Mouse (Mus musculus) lung, postnatal 0 days (tissue): ENCODE data around the gene Patz1. TPM values are rescaled to one million over a fixed set of nuclear protein-coding genes. Genes with fewer than 3 reads are reported as not detected.

Experiments
- ATAC-seq: fragments of 200-750 bp; cut with Nextera tagmentation; 2 replicates; pipeline ENCODE4 v1.8.0; 2017; ENCODE audit warnings: moderate library complexity
- DNase-seq: peaks from one replicate; pipeline ENCODE4 v3.0.0-alpha.2; 2016; ENCODE audit warnings: low spot score
- H3K27ac ChIP-seq: fragments of 300-500 bp; sonication (generic); 2 replicates; pipeline ENCODE4 v1.5.1; 2014; ENCODE audit warnings: antibody characterized with exemption, mild to moderate bottlenecking, low read length, mixed read lengths
- H3K27me3 ChIP-seq: fragments of 300-500 bp; sonication (generic); replicated peaks from 2 replicates; pipeline ENCODE4 v1.6.1; 2014; ENCODE audit warnings: low read length, mixed read lengths; ENCODE audit not compliant: insufficient read depth
- H3K36me3 ChIP-seq: fragments of 300-500 bp; sonication (generic); 2 replicates; pipeline ENCODE4 v1.6.1; 2014; ENCODE audit warnings: low read length, mixed read lengths; ENCODE audit not compliant: insufficient read depth
- H3K4me1 ChIP-seq: fragments of 300-500 bp; sonication (generic); 2 replicates; pipeline ENCODE4 v1.6.1; 2014; ENCODE audit warnings: antibody characterized with exemption, low read depth, low read length, mixed read lengths; ENCODE audit not compliant: insufficient read depth
- H3K4me2 ChIP-seq: fragments of 300-500 bp; sonication (generic); replicated peaks from 2 replicates; pipeline ENCODE4 v1.6.1; 2014; ENCODE audit warnings: low read depth, mild to moderate bottlenecking, low read length, moderate library complexity, mixed read lengths
- H3K4me3 ChIP-seq: fragments of 300-500 bp; sonication (generic); 2 replicates; pipeline ENCODE4 v1.5.1; 2014; ENCODE audit warnings: low read depth, low read length
- H3K9ac ChIP-seq: fragments of 300-500 bp; sonication (generic); replicated peaks from 2 replicates; pipeline ENCODE4 v1.6.1; 2014; ENCODE audit warnings: low read depth, mild to moderate bottlenecking
- H3K9me3 ChIP-seq: fragments of 300-500 bp; sonication (generic); 2 replicates; pipeline ENCODE4 v1.6.1; 2016; ENCODE audit warnings: low read length, mixed read lengths
- CTCF ChIP-seq: IDR thresholded peaks from 2 replicates; pipeline ENCODE4 v1.5.1; 2016; ENCODE audit warnings: antibody characterized with exemption, mild to moderate bottlenecking
- EP300 ChIP-seq: IDR thresholded peaks from 2 replicates; pipeline ENCODE4 v1.6.1; 2016; ENCODE audit warnings: antibody characterized with exemption, mild to moderate bottlenecking, control low read depth
- WGBS: fragments of 180-500 bp; shearing (Covaris S2); extraction: QIAGEN DNeasy Blood & Tissue Kit; methylation state at CpG from one replicate; pipeline ENCODE4 v1.1.7; 2014; 5-methylcytosine and 5-hydroxymethylcytosine counted together
- polyA plus RNA-seq: library from polyadenylated mRNA; unstranded; fragments of >200 nt; fragmentation: Nextera tagmentation; extraction: Ambion mirVana; gene quantifications from 2 replicates; pipeline ENCODE4 v1.2.1, GENCODE M21; 2015

Gene Patz1
- polyA plus RNA-seq, 1 experiment from 2014 or later: 23.2 TPM

DNA sequence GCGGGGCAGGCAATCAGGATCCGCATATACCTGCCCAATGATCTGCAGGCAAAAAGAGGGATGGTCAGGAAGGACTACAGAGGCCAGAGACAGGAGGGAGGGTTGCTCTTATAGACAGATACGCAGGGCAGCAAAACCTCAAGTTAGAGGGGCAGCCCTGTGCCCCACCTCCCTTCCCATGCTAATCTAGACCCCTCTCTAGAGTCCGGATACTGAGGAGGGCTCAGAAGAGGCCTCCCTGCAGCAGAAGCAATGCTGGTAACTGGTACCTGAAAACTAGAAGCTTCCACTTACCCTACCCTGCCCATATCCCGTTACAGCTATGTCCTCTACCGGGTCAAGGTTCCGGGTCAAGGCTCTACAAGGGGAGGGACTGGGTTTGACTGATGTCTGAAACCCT lies 57.7 kb downstream of the Patz1 start:
- no peak for DNase-seq
- H3K4me2 ChIP-seq: no peak overlapping the region
- no peaks in the 10 kb centered on the region for H3K27me3 ChIP-seq
- no peak overlapping the region for H3K4me3 ChIP-seq
- 95% methylated on average over 7 of the region's 7 CpGs for WGBS
- no peak for TF ChIP-seq EP300
- no peak for TF ChIP-seq CTCF
- H3K9me3 ChIP-seq: no peaks in the 10 kb centered on the region
- ATAC-seq: no peak
- H3K9ac ChIP-seq: no peak overlapping the region
- peaks cover 10% of the 10 kb centered on the region; the same call in 1 of the 2 replicates for H3K36me3 ChIP-seq
- no peak overlapping the region for H3K27ac ChIP-seq
- H3K4me1 ChIP-seq: peaks cover 13% of the 10 kb centered on the region

DNA sequence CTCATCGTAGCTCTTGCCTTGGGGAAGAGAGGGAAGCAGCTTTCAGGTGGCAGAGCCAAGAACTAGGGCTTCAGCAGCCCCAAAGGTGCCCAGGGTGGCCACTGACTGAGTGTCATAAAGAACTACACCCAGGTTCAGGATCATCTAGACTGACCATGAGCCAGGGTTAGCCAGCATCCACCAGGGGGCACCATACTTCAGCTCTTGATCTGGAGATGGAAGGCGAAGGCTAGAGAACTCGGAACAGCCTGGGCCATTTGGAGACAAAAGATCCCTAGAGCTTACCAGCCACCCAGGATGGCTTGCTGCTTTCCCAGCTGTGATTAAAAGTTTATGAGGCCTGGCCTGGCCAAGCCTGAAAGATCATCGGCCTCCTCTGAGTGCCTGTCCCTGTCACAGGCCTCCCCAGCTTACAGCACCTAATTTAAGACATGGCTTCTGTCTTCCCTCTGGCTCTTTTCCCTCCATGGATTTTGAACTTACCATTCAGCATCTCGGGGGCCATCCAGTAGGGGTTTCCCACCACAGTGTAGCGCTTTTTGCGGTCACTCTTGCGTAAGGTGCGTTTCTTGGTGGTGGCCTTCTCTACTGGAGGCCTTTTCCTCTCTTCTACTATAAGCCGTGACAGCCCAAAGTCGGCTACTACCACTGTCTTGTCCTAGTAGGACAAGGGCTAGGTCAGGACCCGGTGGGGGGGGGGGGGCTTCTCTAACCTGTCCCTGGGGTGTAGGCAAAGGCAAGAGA lies 58.6 kb downstream of the Patz1 start:
- Histone ChIP-seq H3K9ac (no peak overlapping the region), H3K36me3 (peaks cover 17% of the 10 kb centered on the region), H3K4me1 (peaks cover 13% of the 10 kb centered on the region), H3K27me3 (no peaks in the 10 kb centered on the region), H3K27ac (0 out of 2 replicates have a peak overlapping the region, but pooled peaks have one; percentile 51), H3K9me3 (no peaks in the 10 kb centered on the region), H3K4me2 (no peak overlapping the region), H3K4me3 (no peak overlapping the region)
- ATAC-seq (peak; percentile 79), DNase-seq (peak; percentile 92)
- no peak for TF ChIP-seq EP300
- peak; percentile 90 for TF ChIP-seq CTCF
- 60% methylated on average over 12 of the region's 12 CpGs for WGBS

DNA sequence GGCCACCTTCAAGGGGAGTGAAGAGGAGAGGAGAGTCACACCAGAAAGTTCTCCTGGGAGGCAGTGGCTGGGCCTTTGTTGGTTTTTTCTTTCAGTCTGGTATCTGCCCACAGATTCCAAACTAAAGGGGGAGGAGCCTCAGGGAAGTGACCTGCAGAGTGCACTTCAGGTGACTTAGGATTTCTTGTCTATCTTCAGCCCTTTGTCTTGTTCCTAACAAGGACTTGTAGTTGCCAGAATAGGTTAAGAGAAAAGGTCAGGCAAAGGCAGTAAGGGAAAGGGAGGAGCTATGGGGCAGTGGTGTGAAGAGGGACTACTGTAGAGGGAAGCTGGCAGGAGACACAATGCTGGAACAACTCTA lies 59.1 kb downstream of the Patz1 start:
- no peaks in the 10 kb centered on the region for H3K9me3 ChIP-seq
- peaks cover 13% of the 10 kb centered on the region for H3K4me1 ChIP-seq
- no peak overlapping the region for H3K4me2 ChIP-seq
- peaks cover 18% of the 10 kb centered on the region for H3K36me3 ChIP-seq
- no peak overlapping the region for H3K4me3 ChIP-seq
- H3K27me3 ChIP-seq: no peaks in the 10 kb centered on the region
- no peak for DNase-seq
- TF ChIP-seq EP300: no peak
- TF ChIP-seq CTCF: no peak
- no peak overlapping the region for H3K9ac ChIP-seq
- no peak for ATAC-seq
- 0 out of 2 replicates have a peak overlapping the region, but pooled peaks have one; percentile 51 for H3K27ac ChIP-seq

DNA sequence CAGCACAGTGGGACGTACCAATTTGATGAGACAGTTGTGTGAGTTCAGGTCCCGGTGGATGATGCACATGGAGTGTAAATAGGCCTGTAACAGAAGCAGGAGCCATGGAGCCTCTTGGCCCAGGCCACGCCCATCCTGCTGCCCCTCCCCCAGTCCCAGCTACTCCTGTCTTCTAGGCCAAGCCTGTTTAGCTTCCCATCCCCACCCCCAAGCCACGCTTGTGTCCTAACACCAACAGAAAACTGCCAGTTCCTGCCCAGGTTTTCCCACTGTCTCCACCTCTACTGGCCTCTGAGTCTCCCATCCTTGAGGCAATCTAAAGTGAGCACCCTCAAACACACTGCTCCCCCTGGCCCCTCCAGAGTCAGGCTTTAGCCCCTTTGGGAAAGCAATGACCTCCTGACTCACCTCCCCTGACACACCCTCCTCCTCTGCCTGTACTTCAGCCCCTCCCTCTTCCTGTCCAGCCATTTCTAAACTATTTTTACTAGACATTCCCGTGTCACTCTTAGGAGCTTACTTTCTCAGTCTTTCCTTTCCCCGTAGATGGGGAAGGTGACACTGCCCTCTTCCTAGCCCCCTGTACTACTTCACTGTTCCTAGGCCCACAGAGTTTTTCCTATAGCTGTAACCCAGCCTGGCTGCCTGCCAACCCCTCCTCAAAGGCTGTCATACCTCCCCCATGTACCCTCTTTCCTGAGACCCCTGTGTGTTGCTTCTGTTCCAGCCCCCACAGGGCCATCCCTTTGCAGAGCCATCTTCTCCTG lies 60.1 kb downstream of the Patz1 start:
- ATAC-seq: peak; percentile 52
- H3K4me1 ChIP-seq: peaks cover 13% of the 10 kb centered on the region
- DNase-seq: peak; percentile 53
- TF ChIP-seq CTCF (no peak), EP300 (no peak)
- peaks cover 23% of the 10 kb centered on the region for H3K36me3 ChIP-seq
- 0 out of 2 replicates have a peak overlapping the region, but pooled peaks have one; percentile 16 for H3K9ac ChIP-seq
- no peak overlapping the region for H3K4me3 ChIP-seq
- H3K27ac ChIP-seq: peak overlapping the region; percentile 59
- no peaks in the 10 kb centered on the region for H3K27me3 ChIP-seq
- WGBS: 24% methylated on average over 6 of the region's 6 CpGs
- no peaks in the 10 kb centered on the region for H3K9me3 ChIP-seq
- no peak overlapping the region for H3K4me2 ChIP-seq

DNA sequence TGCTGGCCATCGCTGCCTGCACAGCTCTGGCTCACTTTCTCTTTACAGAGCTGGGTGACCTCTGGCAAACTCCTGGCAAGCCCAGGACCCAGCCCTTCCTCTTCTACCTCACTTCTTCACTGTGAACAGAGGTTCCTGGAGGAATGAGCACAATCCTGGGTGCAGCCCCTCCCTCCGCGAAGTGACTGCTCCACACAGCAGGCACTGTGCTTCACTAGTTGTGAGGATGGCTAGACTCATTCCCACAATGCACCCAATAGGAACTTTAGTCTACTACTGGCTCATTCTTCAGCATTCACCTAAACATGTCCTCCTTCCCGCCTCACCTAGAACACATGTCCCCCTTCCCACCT lies 60.6 kb downstream of the Patz1 start:
- no peaks in the 10 kb centered on the region for H3K9me3 ChIP-seq
- 0 out of 2 replicates have a peak, but pooled peaks have one; percentile 2 for ATAC-seq
- no peak overlapping the region for H3K9ac ChIP-seq
- WGBS: 76% methylated on average over 4 of the region's 4 CpGs
- H3K36me3 ChIP-seq: peaks cover 27% of the 10 kb centered on the region
- H3K27ac ChIP-seq: peak overlapping the region; percentile 59; the same call in 1 of the 2 replicates
- H3K4me2 ChIP-seq: no peak overlapping the region
- no peaks in the 10 kb centered on the region for H3K27me3 ChIP-seq
- DNase-seq: no peak
- TF ChIP-seq CTCF (no peak), EP300 (no peak)
- H3K4me3 ChIP-seq: no peak overlapping the region
- peaks cover 13% of the 10 kb centered on the region for H3K4me1 ChIP-seq

DNA sequence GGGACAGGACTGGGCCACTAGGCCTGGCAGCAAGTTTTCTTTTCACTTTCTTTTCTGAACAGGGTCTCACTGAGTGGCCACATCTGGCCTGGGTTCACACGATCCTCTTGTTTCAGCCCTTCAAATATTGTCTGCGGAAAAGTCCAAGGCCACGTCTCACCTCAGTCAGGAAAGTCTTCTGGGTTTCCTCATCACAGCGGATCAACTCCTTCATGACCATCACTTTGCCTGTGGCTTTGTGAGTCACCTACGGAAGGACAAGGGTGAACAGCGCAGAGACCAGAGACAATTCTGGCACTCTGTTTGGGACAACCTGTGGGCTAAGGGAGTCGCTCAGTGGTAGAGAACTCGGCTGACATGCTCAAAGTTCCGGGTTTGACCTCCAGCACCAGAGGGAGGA lies 63.5 kb downstream of the Patz1 start:
- Histone ChIP-seq H3K4me2 (no peak overlapping the region), H3K4me1 (peaks cover 13% of the 10 kb centered on the region), H3K9ac (no peak overlapping the region), H3K4me3 (no peak overlapping the region), H3K9me3 (no peaks in the 10 kb centered on the region), H3K27ac (no peak overlapping the region), H3K36me3 (peaks cover 27% of the 10 kb centered on the region), H3K27me3 (no peaks in the 10 kb centered on the region)
- TF ChIP-seq EP300: no peak
- no peak for TF ChIP-seq CTCF
- DNase-seq (no peak), ATAC-seq (no peak)
- 95% methylated on average over 9 of the region's 9 CpGs for WGBS
